Mouse (Mus musculus) Patski (cell line): ENCODE measurements at regions not wholly inside any gene's neighbourhood (a gene's known extent, or its start where the extent isn't known, plus 50 kb on each side); places are given as distances from the start of the nearest gene placed in this dataset.
A peak's percentile ranks its signal among the peaks of the same experiment; 100 is the strongest.

Source experiments
- ATAC-seq: fragments of 100-300 bp; one replicate; pipeline ENCODE4 v1.8.0; 2021
- CTCF ChIA-PET: fragments of 350-600 bp; sonication (Branson Sonifier 250); formaldehyde crosslinking; loops from one replicate; lab custom pipeline; 2022; ENCODE audit warnings: inconsistent platforms; lab: Charles Lee
- POLR2A ChIA-PET: fragments of 350-600 bp; sonication (Branson Sonifier 250); formaldehyde crosslinking; loops from one replicate; lab custom pipeline; 2022; ENCODE audit warnings: antibody characterized with exemption, inconsistent platforms; lab: Charles Lee
- DNase-seq: peaks from one replicate; pipeline ENCODE4 v3.0.0-alpha.2; 2011; ENCODE audit warnings: low read depth, low spot score
- H3K27me3 ChIP-seq: fragments of 371-371 bp; one replicate; pipeline ENCODE4 v1.5.1; 2021
- CTCF ChIP-seq: fragments of 100-300 bp; IDR thresholded peaks from one replicate; pipeline ENCODE4 v1.5.1; 2021
- in situ Hi-C: fragments of 300-500 bp; cut with MboI; formaldehyde crosslinking; loops from 3 replicates; pipeline ENCODE4 v1.11.1; 2018; ENCODE audit warnings: low pct_unique_long_range_greater_than_20kb, mixed read lengths

GRCm38 (mm10) chr7:129938141-129938540, 346.5 kb downstream of the Wdr11 start:
- DNase-seq = no peak
- no peaks in the 10 kb centered on the region for H3K27me3 ChIP-seq
- CTCF ChIA-PET = interaction anchor here (0.6 kb wide), 1 partner anchor 219 kb away, joined by 3 read pairs; no protein-coding TSS in a partner anchor
- TF ChIP-seq CTCF = no peak
- POLR2A ChIA-PET = interaction anchor here (1.0 kb wide), 1 partner anchor 14 kb away, joined by 3 read pairs; no protein-coding TSS in a partner anchor
- no peak for ATAC-seq
- in situ Hi-C loops = loop anchor here (10.0 kb wide), 1 partner anchor 327 kb away; no protein-coding TSS in a partner anchor

- CTCF ChIA-PET = interaction anchor here (0.6 kb wide), 1 partner anchor 21 kb away, joined by 3 read pairs; no protein-coding TSS in a partner anchor
- no peak for ATAC-seq
- no peaks in the 10 kb centered on the region for H3K27me3 ChIP-seq
- in situ Hi-C loops = loop anchor here (10.0 kb wide), 1 partner anchor 326 kb away; no protein-coding TSS in a partner anchor
- POLR2A ChIA-PET = no interaction called here
- no peak for TF ChIP-seq CTCF
- DNase-seq = no peak
Measured at GRCm38 (mm10) chr7:129939266-129939665, 347.6 kb downstream of the Wdr11 start.

- in situ Hi-C loops = no loop called here
- DNase-seq (no peak), ATAC-seq (no peak)
- TF ChIP-seq CTCF = no peak
- ChIA-PET POLR2A (interaction anchor here (0.6 kb wide), 1 partner anchor 356 kb away, joined by 3 read pairs; no protein-coding TSS in a partner anchor), CTCF (interaction anchor here (1.0 kb wide), 1 partner anchor 24 kb away, joined by 3 read pairs; no protein-coding TSS in a partner anchor)
- no peaks in the 10 kb centered on the region for H3K27me3 ChIP-seq
Measured at GRCm38 (mm10) chr7:129941311-129942029, 349.8 kb downstream of the Wdr11 start.

GRCm38 (mm10) chr7:129948613-129949110, 357.0 kb downstream of the Wdr11 start:
- ChIA-PET CTCF (no interaction called here), POLR2A (no interaction called here)
- DNase-seq (no peak), ATAC-seq (no peak)
- in situ Hi-C loops = no loop called here
- peak; percentile 45 for TF ChIP-seq CTCF
- H3K27me3 ChIP-seq = no peaks in the 10 kb centered on the region

GRCm38 (mm10) chr7:129950456-129950855, 358.8 kb downstream of the Wdr11 start:
- ChIA-PET POLR2A (interaction anchor here (0.7 kb wide), 1 partner anchor 10 kb away, joined by 11 read pairs; no protein-coding TSS in a partner anchor), CTCF (interaction anchor here (1.0 kb wide), 1 partner anchor 175 kb away, joined by 3 read pairs; no protein-coding TSS in a partner anchor)
- no peak for TF ChIP-seq CTCF
- in situ Hi-C loops = no loop called here
- no peaks in the 10 kb centered on the region for H3K27me3 ChIP-seq
- no peak for ATAC-seq
- no peak for DNase-seq

GRCm38 (mm10) chr7:129958379-129958778, 366.7 kb downstream of the Wdr11 start:
- H3K27me3 ChIP-seq = no peaks in the 10 kb centered on the region
- DNase-seq (no peak), ATAC-seq (no peak)
- POLR2A ChIA-PET = no interaction called here
- TF ChIP-seq CTCF = no peak
- in situ Hi-C loops = no loop called here
- CTCF ChIA-PET = no interaction called here

GRCm38 (mm10) chr7:129962575-129962974, 370.9 kb downstream of the Wdr11 start:
- no peak for DNase-seq
- no peaks in the 10 kb centered on the region for H3K27me3 ChIP-seq
- no peak for TF ChIP-seq CTCF
- in situ Hi-C loops = no loop called here
- POLR2A ChIA-PET = no interaction called here
- CTCF ChIA-PET = interaction anchor here (1.2 to 1.6 kb wide), 3 partner anchors 13 to 137 kb away, joined by 3 read pairs; no protein-coding TSS in a partner anchor
- ATAC-seq = no peak

GRCm38 (mm10) chr7:129964192-129964591, 372.5 kb downstream of the Wdr11 start:
- DNase-seq (no peak), ATAC-seq (no peak)
- ChIA-PET CTCF (interaction anchor here (1.6 kb wide), 1 partner anchor 138 kb away, joined by 3 read pairs; no protein-coding TSS in a partner anchor), POLR2A (no interaction called here)
- in situ Hi-C loops = no loop called here
- TF ChIP-seq CTCF = no peak
- no peaks in the 10 kb centered on the region for H3K27me3 ChIP-seq

- ATAC-seq = no peak
- CTCF ChIA-PET = no interaction called here
- no peak for TF ChIP-seq CTCF
- no peak for DNase-seq
- H3K27me3 ChIP-seq = no peaks in the 10 kb centered on the region
- POLR2A ChIA-PET = no interaction called here
- in situ Hi-C loops = no loop called here
Measured at GRCm38 (mm10) chr7:129965281-129966051, 373.8 kb downstream of the Wdr11 start.

- in situ Hi-C loops = no loop called here
- CTCF ChIA-PET = no interaction called here
- POLR2A ChIA-PET = no interaction called here
- H3K27me3 ChIP-seq = no peaks in the 10 kb centered on the region
- DNase-seq (no peak), ATAC-seq (no peak)
- no peak for TF ChIP-seq CTCF
Measured at GRCm38 (mm10) chr7:129966771-129967170, 375.1 kb downstream of the Wdr11 start.
